Mouse (Mus musculus) forebrain, embryonic 13.5 days (tissue): ENCODE measurements at regions not wholly inside any gene's neighbourhood (a gene's known extent, or its start where the extent isn't known, plus 50 kb on each side); places are given as distances from the start of the nearest gene placed in this dataset.

Experiments used
- ATAC-seq: fragments of 200-750 bp; cut with Nextera tagmentation; 2 replicates; pipeline ENCODE4 v1.8.0; 2017
- H3K27ac ChIP-seq: fragments of 300-500 bp; sonication (generic); 2 replicates; pipeline ENCODE4 v1.5.1; 2015; ENCODE audit warnings: inconsistent platforms, mild to moderate bottlenecking, moderate library complexity
- H3K27me3 ChIP-seq: fragments of 300-500 bp; sonication (generic); 2 replicates; pipeline ENCODE4 v1.6.1; 2015; ENCODE audit warnings: mild to moderate bottlenecking, inconsistent platforms
- H3K36me3 ChIP-seq: fragments of 300-500 bp; sonication (generic); 2 replicates; pipeline ENCODE4 v1.6.1; 2015; ENCODE audit warnings: mild to moderate bottlenecking, inconsistent platforms; ENCODE audit not compliant: poor library complexity, severe bottlenecking
- H3K4me1 ChIP-seq: fragments of 300-500 bp; sonication (generic); 2 replicates; pipeline ENCODE4 v1.6.1; 2015; ENCODE audit warnings: inconsistent platforms
- H3K4me2 ChIP-seq: fragments of 300-500 bp; sonication (generic); 2 replicates; pipeline ENCODE4 v1.6.1; 2015; ENCODE audit warnings: inconsistent platforms, mild to moderate bottlenecking, moderate library complexity
- H3K4me3 ChIP-seq: fragments of 300-500 bp; sonication (generic); 2 replicates; pipeline ENCODE4 v1.5.1; 2015; ENCODE audit warnings: mild to moderate bottlenecking, inconsistent platforms
- H3K9ac ChIP-seq: fragments of 300-500 bp; sonication (generic); 2 replicates; pipeline ENCODE4 v1.6.1; 2015; ENCODE audit warnings: mild to moderate bottlenecking, inconsistent platforms
- H3K9me3 ChIP-seq: fragments of 300-500 bp; sonication (generic); replicated peaks from 2 replicates; pipeline ENCODE4 v1.6.1; 2016; ENCODE audit warnings: inconsistent platforms
- WGBS: fragments of 180-500 bp; shearing (Covaris S2); methylation state at CpG from one replicate; pipeline ENCODE4 v1.1.7; 2015; 5-methylcytosine and 5-hydroxymethylcytosine counted together

- Histone ChIP-seq H3K36me3 (no peaks in the 10 kb centered on the region), H3K27ac (no peak overlapping the region), H3K9ac (no peak overlapping the region), H3K9me3 (no peaks in the 10 kb centered on the region), H3K27me3 (no peaks in the 10 kb centered on the region), H3K4me2 (no peak overlapping the region), H3K4me3 (no peak overlapping the region), H3K4me1 (0 out of 2 replicates have a peak, but pooled peaks cover 5% of the 10 kb centered on the region)
- no peak for ATAC-seq
- 65% methylated on average over 6 of the region's 6 CpGs for WGBS
Observed at GRCm38 (mm10) chr7:117859419-117859818, 256.6 kb downstream of the Rps15a start.

- no peak for ATAC-seq
- Histone ChIP-seq H3K4me2 (no peak overlapping the region), H3K4me3 (no peak overlapping the region), H3K36me3 (no peaks in the 10 kb centered on the region), H3K4me1 (0 out of 2 replicates have a peak, but pooled peaks cover 5% of the 10 kb centered on the region), H3K27me3 (no peaks in the 10 kb centered on the region), H3K9ac (no peak overlapping the region), H3K27ac (no peak overlapping the region), H3K9me3 (no peaks in the 10 kb centered on the region)
- WGBS, result 93% methylated on average over 5 of the region's 5 CpGs
Observed at GRCm38 (mm10) chr7:117855955-117856354, 260.0 kb downstream of the Rps15a start.

- Histone ChIP-seq H3K4me2 (no peak overlapping the region), H3K27me3 (no peaks in the 10 kb centered on the region), H3K4me1 (0 out of 2 replicates have a peak, but pooled peaks cover 5% of the 10 kb centered on the region), H3K4me3 (no peak overlapping the region), H3K9me3 (no peaks in the 10 kb centered on the region), H3K9ac (no peak overlapping the region), H3K27ac (no peak overlapping the region), H3K36me3 (no peaks in the 10 kb centered on the region)
- WGBS, result 83% methylated on average over 4 of the region's 4 CpGs
- ATAC-seq, result no peak
Observed at GRCm38 (mm10) chr7:117853716-117854115, 262.3 kb downstream of the Rps15a start.

- Histone ChIP-seq H3K9ac (no peak overlapping the region), H3K4me1 (0 out of 2 replicates have a peak, but pooled peaks cover 5% of the 10 kb centered on the region), H3K36me3 (no peaks in the 10 kb centered on the region), H3K9me3 (no peaks in the 10 kb centered on the region), H3K4me3 (no peak overlapping the region), H3K27ac (no peak overlapping the region), H3K4me2 (no peak overlapping the region), H3K27me3 (no peaks in the 10 kb centered on the region)
- 91% methylated on average over 2 of the region's 2 CpGs for WGBS
- no peak for ATAC-seq
Observed at GRCm38 (mm10) chr7:117852866-117853265, 263.1 kb downstream of the Rps15a start.

GRCm38 (mm10) chr7:117850822-117851221 lies 265.2 kb downstream of the Rps15a start:
- no peak overlapping the region for H3K4me3 ChIP-seq
- no peaks in the 10 kb centered on the region for H3K27me3 ChIP-seq
- H3K27ac ChIP-seq, result no peak overlapping the region
- no peaks in the 10 kb centered on the region for H3K4me1 ChIP-seq
- no peaks in the 10 kb centered on the region for H3K36me3 ChIP-seq
- no peak overlapping the region for H3K9ac ChIP-seq
- no peaks in the 10 kb centered on the region for H3K9me3 ChIP-seq
- no peak overlapping the region for H3K4me2 ChIP-seq
- 96% methylated on average over 6 of the region's 6 CpGs for WGBS
- ATAC-seq, result no peak

- Histone ChIP-seq H3K4me1 (no peaks in the 10 kb centered on the region), H3K9ac (no peak overlapping the region), H3K36me3 (no peaks in the 10 kb centered on the region), H3K27me3 (no peaks in the 10 kb centered on the region), H3K27ac (no peak overlapping the region), H3K4me3 (no peak overlapping the region), H3K4me2 (no peak overlapping the region), H3K9me3 (no peaks in the 10 kb centered on the region)
- 89% methylated on average over 5 of the region's 5 CpGs for WGBS
- no peak for ATAC-seq
Observed at GRCm38 (mm10) chr7:117846041-117846440, 269.9 kb downstream of the Rps15a start.

GRCm38 (mm10) chr7:117842780-117843179 lies 273.2 kb downstream of the Rps15a start:
- no peak overlapping the region for H3K9ac ChIP-seq
- H3K4me1 ChIP-seq, result no peaks in the 10 kb centered on the region
- no peak overlapping the region for H3K4me3 ChIP-seq
- H3K27me3 ChIP-seq, result no peaks in the 10 kb centered on the region
- H3K9me3 ChIP-seq, result no peaks in the 10 kb centered on the region
- no peak overlapping the region for H3K27ac ChIP-seq
- H3K4me2 ChIP-seq, result no peak overlapping the region
- 39% methylated on average over 5 of the region's 5 CpGs for WGBS
- ATAC-seq, result no peak
- no peaks in the 10 kb centered on the region for H3K36me3 ChIP-seq

- Histone ChIP-seq H3K27me3 (no peaks in the 10 kb centered on the region), H3K9ac (no peak overlapping the region), H3K9me3 (no peaks in the 10 kb centered on the region), H3K36me3 (no peaks in the 10 kb centered on the region), H3K27ac (no peak overlapping the region), H3K4me2 (no peak overlapping the region), H3K4me1 (peaks cover 8% of the 10 kb centered on the region; the same call in 1 of the 2 replicates), H3K4me3 (no peak overlapping the region)
- WGBS, result 25% methylated on average over 3 of the region's 3 CpGs
- no peak for ATAC-seq
Observed at GRCm38 (mm10) chr7:117795035-117795434, 321.0 kb downstream of the Rps15a start.

GRCm38 (mm10) chr7:117793991-117794390 lies 322.0 kb downstream of the Rps15a start:
- Histone ChIP-seq H3K36me3 (no peaks in the 10 kb centered on the region), H3K27me3 (no peaks in the 10 kb centered on the region), H3K27ac (no peak overlapping the region), H3K4me3 (no peak overlapping the region), H3K9ac (no peak overlapping the region), H3K9me3 (no peaks in the 10 kb centered on the region), H3K4me1 (peaks cover 8% of the 10 kb centered on the region; the same call in 1 of the 2 replicates), H3K4me2 (no peak overlapping the region)
- 83% methylated on average over 6 of the region's 6 CpGs for WGBS
- no peak for ATAC-seq

GRCm38 (mm10) chr7:117792456-117792855 lies 323.5 kb downstream of the Rps15a start:
- Histone ChIP-seq H3K4me1 (peaks cover 8% of the 10 kb centered on the region; the same call in 1 of the 2 replicates), H3K27me3 (no peaks in the 10 kb centered on the region), H3K4me3 (no peak overlapping the region), H3K4me2 (no peak overlapping the region), H3K9ac (no peak overlapping the region), H3K36me3 (no peaks in the 10 kb centered on the region), H3K9me3 (no peaks in the 10 kb centered on the region), H3K27ac (no peak overlapping the region)
- WGBS, result 70% methylated on average over 4 of the region's 4 CpGs
- no peak for ATAC-seq

- H3K9me3 ChIP-seq, result no peaks in the 10 kb centered on the region
- no peak overlapping the region for H3K4me2 ChIP-seq
- H3K9ac ChIP-seq, result no peak overlapping the region
- no peak overlapping the region for H3K4me3 ChIP-seq
- WGBS, result 89% methylated on average over 4 of the region's 4 CpGs
- H3K36me3 ChIP-seq, result no peaks in the 10 kb centered on the region
- H3K4me1 ChIP-seq, result no peaks in the 10 kb centered on the region
- no peak for ATAC-seq
- no peak overlapping the region for H3K27ac ChIP-seq
- H3K27me3 ChIP-seq, result no peaks in the 10 kb centered on the region
Observed at GRCm38 (mm10) chr7:117778996-117779395, 337.0 kb downstream of the Rps15a start.

GRCm38 (mm10) chr7:117777921-117778320 lies 338.1 kb downstream of the Rps15a start:
- H3K9me3 ChIP-seq, result peaks cover 4% of the 10 kb centered on the region; the same call in 1 of the 2 replicates
- WGBS, result 94% methylated on average over 2 of the region's 2 CpGs
- no peaks in the 10 kb centered on the region for H3K4me1 ChIP-seq
- no peaks in the 10 kb centered on the region for H3K27me3 ChIP-seq
- H3K4me3 ChIP-seq, result no peak overlapping the region
- H3K9ac ChIP-seq, result no peak overlapping the region
- H3K36me3 ChIP-seq, result no peaks in the 10 kb centered on the region
- no peak overlapping the region for H3K4me2 ChIP-seq
- no peak overlapping the region for H3K27ac ChIP-seq
- ATAC-seq, result no peak

GRCm38 (mm10) chr7:117771836-117772235 lies 344.2 kb downstream of the Rps15a start:
- Histone ChIP-seq H3K4me1 (no peaks in the 10 kb centered on the region), H3K36me3 (no peaks in the 10 kb centered on the region), H3K27me3 (no peaks in the 10 kb centered on the region), H3K4me2 (no peak overlapping the region), H3K27ac (no peak overlapping the region), H3K9ac (no peak overlapping the region), H3K4me3 (no peak overlapping the region), H3K9me3 (peaks cover 12% of the 10 kb centered on the region)
- no peak for ATAC-seq
- 39% methylated on average over 6 of the region's 6 CpGs for WGBS
